In genomic region chr19:17812661-17813060, GRCm38 (mm10) we compare ENCODE assay signal across 26 mouse cellular contexts. TPM values are rescaled to one million over a fixed set of nuclear protein-coding genes. Genes with fewer than 3 reads are reported as not detected.
DNase-seq lines count a peak whose midpoint lies in the region; ATAC-seq lines count a peak whose summit lies in the region.
"Had no signal": no experiment of that assay in that cellular context is flagged by ENCODE, and none has a peak within 500 bp of the region (broad histone marks: within the 10 kb centered on the region; RNA-seq: fewer than 3 reads in every experiment).

No protein-coding gene starts in this region.

- no peaks in the 10 kb centered on the region for H3K27me3 ChIP-seq in intestine, embryonic 16.5 days (replicated peaks; ENCODE audit: control insufficient read depth, insufficient read depth, low read length)
- H3K27me3 ChIP-seq: embryonic facial prominence, embryonic 13.5 days; forebrain, embryonic 12.5 days; forebrain, embryonic 15.5 days; hindbrain, embryonic 12.5 days; hindbrain, embryonic 15.5 days had no signal

- ATAC-seq in frontal cortex, adult (ENCODE audit: low TSS enrichment) = peak; percentile 99
- ATAC-seq in intestine, embryonic 16.5 days = no peak
- ATAC-seq: forebrain, embryonic 15.5 days; Patski had no signal

- H3K9ac ChIP-seq in intestine, embryonic 16.5 days (ENCODE audit: low read depth, low read length) = no peak overlapping the region; the same call in 1 of the 2 replicates
- H3K9ac ChIP-seq: embryonic facial prominence, embryonic 13.5 days; forebrain, embryonic 12.5 days; forebrain, embryonic 15.5 days; hindbrain, embryonic 12.5 days; hindbrain, embryonic 15.5 days had no signal

- no peak for DNase-seq in frontal cortex, postnatal 25 days (ENCODE audit: low spot score in 2 of 2)
- DNase-seq in Muller cell, postnatal 12 days (ENCODE audit: inconsistent ontology term) = peak; percentile 40
- DNase-seq in retina, postnatal 1 day = peak; percentile 79
- no peak for DNase-seq in adrenal gland, adult 18-20 months (ENCODE audit: low spot score in 2 of 2)
- DNase-seq in lung, postnatal 36 days = no peak
- DNase-seq: adrenal gland, adult 2 months; adrenal gland, postnatal 14 days; cerebellum, adult 11-12 months; cerebellum, adult 8-10 months; cerebellum, postnatal 10 days; cerebellum, postnatal 36 days; embryo, embryonic 11 days; gastrocnemius, adult 2 months; gastrocnemius, postnatal 14 days; heart, adult 11 months had no signal

- WGBS in intestine, embryonic 16.5 days = 42% methylated on average over 7 of the region's 7 CpGs

- no peaks in the 10 kb centered on the region for H3K36me3 ChIP-seq in intestine, embryonic 16.5 days (ENCODE audit: control insufficient read depth, insufficient read depth, low read length)
- H3K36me3 ChIP-seq: embryonic facial prominence, embryonic 10.5 days; embryonic facial prominence, embryonic 13.5 days; forebrain, embryonic 12.5 days; forebrain, embryonic 15.5 days; hindbrain, embryonic 12.5 days; hindbrain, embryonic 15.5 days had no signal

- H3K9me3 ChIP-seq in intestine, embryonic 16.5 days (ENCODE audit: control insufficient read depth, low read length) = no peaks in the 10 kb centered on the region
- H3K9me3 ChIP-seq: embryonic facial prominence, embryonic 10.5 days; embryonic facial prominence, embryonic 13.5 days; forebrain, embryonic 12.5 days; forebrain, embryonic 15.5 days; hindbrain, embryonic 12.5 days; hindbrain, embryonic 15.5 days had no signal

- peaks cover 19% of the 10 kb centered on the region for H3K4me1 ChIP-seq in intestine, embryonic 16.5 days (ENCODE audit: control insufficient read depth, insufficient read depth, low read length)
- H3K4me1 ChIP-seq: embryonic facial prominence, embryonic 10.5 days; forebrain, embryonic 12.5 days; hindbrain, embryonic 12.5 days; hindbrain, embryonic 15.5 days had no signal

- H3K27ac ChIP-seq in intestine, embryonic 16.5 days (ENCODE audit: low read length) = peak overlapping the region; percentile 5
- H3K27ac ChIP-seq: embryonic facial prominence, embryonic 10.5 days; embryonic facial prominence, embryonic 13.5 days; forebrain, embryonic 12.5 days; forebrain, embryonic 15.5 days; gastrocnemius, adult 2 months; hindbrain, embryonic 12.5 days; hindbrain, embryonic 15.5 days had no signal

- H3K4me3 ChIP-seq in intestine, embryonic 16.5 days (ENCODE audit: low read length) = no peak overlapping the region
- H3K4me3 ChIP-seq: embryonic facial prominence, embryonic 10.5 days; embryonic facial prominence, embryonic 13.5 days; erythroblast, embryonic 14.5 days; forebrain, embryonic 12.5 days; forebrain, embryonic 15.5 days; gastrocnemius, adult 2 months; hindbrain, embryonic 12.5 days; hindbrain, embryonic 15.5 days had no signal

- no peak overlapping the region for H3K4me2 ChIP-seq in intestine, embryonic 16.5 days (ENCODE audit: low read depth, low read length)
- H3K4me2 ChIP-seq: embryonic facial prominence, embryonic 13.5 days; forebrain, embryonic 12.5 days; forebrain, embryonic 15.5 days; heart, embryonic 11.5 days; hindbrain, embryonic 12.5 days; hindbrain, embryonic 15.5 days had no signal

RNA-seq across cellular contexts. Expression of gene Pcsk5, which starts 24.8 kb away (rescaled TPM):
- 30.2 and 36.9 TPM in 2 replicates for polyA plus RNA-seq in intestine, embryonic 16.5 days (2015; fragmentation: Nextera tagmentation; extraction: Ambion mirVana)
- 100 to 1,000 TPM; 122 to 171 TPM for total RNA-seq in adrenal gland, adult 18-20 months (2021)
- polyA plus RNA-seq: erythroblast, embryonic 14.5 days had no signal

Comparison
In these comparisons a context has a peak if more than half of its experiments do, and no peak if none do; other contexts are left out.
1. DNase-seq: peak in Muller cell, postnatal 12 days (single experiment) and retina, postnatal 1 day (single experiment); none in frontal cortex, postnatal 25 days (0 of 2), adrenal gland, adult 18-20 months (0 of 2) and lung, postnatal 36 days (single experiment).